Mouse (Mus musculus) CH12F3 (cell line): ENCODE measurements around the gene Tcstv3.
"Not testable (repeated sequence)": the region's sequence is repeated elsewhere in the genome, so short reads cannot be mapped to it uniquely, and the experiment has no call there.

Source experiments
- in situ Hi-C: fragments of 300-500 bp; cut with MboI; formaldehyde crosslinking; loops from 2 replicates; pipeline ENCODE4 v1.14.3; 2020; ENCODE audit warnings: low sequenced_read_pairs

Tcstv3 gene

GRCm38 (mm10) chr13:120316578-120316977 is at the start of gene Tcstv3:
Gene Tcstv3 (plus strand): TSS chr13:120316878.
- in situ Hi-C loops, result not testable (repeated sequence)

GRCm38 (mm10) chr13:120277837-120278236 is 38.8 kb upstream of the Tcstv3 start:
- in situ Hi-C loops, result not testable (repeated sequence)

GRCm38 (mm10) chr13:120278784-120279183 is 37.9 kb upstream of the Tcstv3 start:
- in situ Hi-C loops, result no loop called here

GRCm38 (mm10) chr13:120299324-120299894 is 17.3 kb upstream of the Tcstv3 start:
- in situ Hi-C loops, result no loop called here

GRCm38 (mm10) chr13:120299991-120300442 is 16.7 kb upstream of the Tcstv3 start, which contains the start of gene BC147527:
Gene BC147527 (plus strand): TSS chr13:120300392.
- in situ Hi-C loops, result no loop called here

GRCm38 (mm10) chr13:120300853-120301252 is 15.8 kb upstream of the Tcstv3 start:
- in situ Hi-C loops, result no loop called here

- in situ Hi-C loops, result no loop called here
Measured at GRCm38 (mm10) chr13:120310749-120311148, 5.9 kb upstream of the Tcstv3 start.

GRCm38 (mm10) chr13:120313584-120313983 is 3.1 kb upstream of the Tcstv3 start:
- in situ Hi-C loops, result no loop called here

- in situ Hi-C loops, result no loop called here
Measured at GRCm38 (mm10) chr13:120320183-120320582, 3.5 kb downstream of the Tcstv3 start.

GRCm38 (mm10) chr13:120320721-120321120 is 4.0 kb downstream of the Tcstv3 start:
- in situ Hi-C loops, result no loop called here
